Mouse (Mus musculus) erythroblast, adult 5-6 weeks (primary cell): Measurements from ENCODE around the gene Cacna1g. TPM values are rescaled to one million over a fixed set of nuclear protein-coding genes. Genes with fewer than 3 reads are reported as not detected.
"Not testable (repeated sequence)": the region's sequence is repeated elsewhere in the genome, so short reads cannot be mapped to it uniquely, and the experiment has no call there.

Experiments used
- ATAC-seq: replicated peaks from 2 replicates; pipeline ENCODE4 v1.8.0; 2016; ENCODE audit warnings: moderate number of reproducible peaks, mild to moderate bottlenecking, moderate TSS enrichment, inconsistent platforms; ENCODE audit not compliant: poor library complexity, low FRiP score, severe bottlenecking
- total RNA-seq, 2 experiments: library from RNA; stranded (forward) in 1 of 2; stranded (reverse) in 1 of 2; fragments of 150-400 nt in 1 of 2; fragments of 200-764, 138-1000 nt in 1 of 2; gene quantifications; 2 replicates each; pipeline versions ENCODE4 v1.2.3 to v1.2.4; 2015 to 2017; ENCODE audit warnings: low replicate concordance in 2 of 2

The Cacna1g gene
- total RNA-seq, 2 experiments from 2014 or later = 78.9 to 122 TPM

DNA sequence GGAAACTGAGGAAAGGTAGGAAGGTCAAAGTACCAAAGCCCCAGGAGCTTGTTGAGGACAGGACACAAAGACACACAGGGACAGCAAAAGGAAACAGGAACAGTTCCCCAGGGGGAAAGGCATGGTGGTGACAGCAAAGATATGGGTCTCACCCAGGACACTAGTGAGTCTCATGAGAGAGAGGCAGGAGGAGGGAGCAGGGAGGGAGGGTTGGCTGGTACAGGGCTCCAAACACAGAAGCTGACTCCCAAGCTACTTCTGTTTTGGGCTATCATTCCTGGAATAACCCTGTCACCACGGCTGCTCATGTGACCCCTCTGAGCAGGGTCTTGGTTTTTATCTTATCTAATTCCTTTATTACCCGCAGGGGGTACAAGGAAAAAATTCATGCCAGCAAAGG is 61.4 kb downstream of the Cacna1g start:
- no peak for ATAC-seq

DNA sequence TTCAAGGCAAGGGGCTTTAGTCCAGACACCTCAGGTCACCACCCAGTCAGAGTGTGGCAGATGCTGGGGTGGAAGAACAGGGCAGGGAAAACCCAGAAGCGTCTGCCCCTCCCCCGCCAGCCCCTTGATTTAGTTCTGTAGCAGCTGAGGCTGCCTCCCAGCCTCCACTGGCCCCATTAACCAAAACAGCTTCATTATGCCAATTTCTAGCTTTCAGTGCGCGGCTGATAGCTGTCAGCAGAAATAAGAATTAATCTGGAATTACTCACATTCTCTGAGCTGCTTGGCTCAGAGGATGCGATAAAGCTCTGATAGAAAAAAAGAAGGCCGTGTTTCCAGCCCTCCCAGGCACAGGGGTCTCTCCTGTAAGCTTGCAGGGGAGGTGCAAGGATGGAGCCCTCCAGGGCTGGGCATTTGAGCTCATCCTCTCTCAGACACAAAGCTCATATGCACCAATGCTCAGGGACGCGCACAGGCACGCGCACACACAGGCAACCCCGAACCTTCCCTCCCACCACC is 66.1 kb downstream of the Cacna1g start:
- ATAC-seq = no peak

DNA sequence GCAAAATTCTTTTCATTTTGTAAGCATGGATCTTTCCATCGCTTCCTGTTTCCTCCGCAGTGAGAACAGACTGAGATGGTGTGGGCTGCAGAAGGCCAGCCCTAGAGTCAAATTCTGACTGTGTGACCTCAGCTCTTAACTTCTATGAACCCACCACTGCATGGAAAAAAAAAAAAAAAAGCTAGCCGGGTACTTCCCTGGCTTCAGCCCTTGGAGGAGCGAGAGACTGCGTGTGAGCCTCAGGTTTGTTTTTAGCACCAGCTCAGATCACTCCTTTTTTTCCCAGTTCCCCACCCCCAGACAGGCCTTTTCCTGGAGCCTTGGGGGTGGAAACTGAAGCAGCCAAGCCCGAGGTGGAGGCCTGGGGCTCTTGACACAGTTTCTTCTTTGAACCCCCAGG is 68.7 kb downstream of the Cacna1g start:
- ATAC-seq = no peak

DNA sequence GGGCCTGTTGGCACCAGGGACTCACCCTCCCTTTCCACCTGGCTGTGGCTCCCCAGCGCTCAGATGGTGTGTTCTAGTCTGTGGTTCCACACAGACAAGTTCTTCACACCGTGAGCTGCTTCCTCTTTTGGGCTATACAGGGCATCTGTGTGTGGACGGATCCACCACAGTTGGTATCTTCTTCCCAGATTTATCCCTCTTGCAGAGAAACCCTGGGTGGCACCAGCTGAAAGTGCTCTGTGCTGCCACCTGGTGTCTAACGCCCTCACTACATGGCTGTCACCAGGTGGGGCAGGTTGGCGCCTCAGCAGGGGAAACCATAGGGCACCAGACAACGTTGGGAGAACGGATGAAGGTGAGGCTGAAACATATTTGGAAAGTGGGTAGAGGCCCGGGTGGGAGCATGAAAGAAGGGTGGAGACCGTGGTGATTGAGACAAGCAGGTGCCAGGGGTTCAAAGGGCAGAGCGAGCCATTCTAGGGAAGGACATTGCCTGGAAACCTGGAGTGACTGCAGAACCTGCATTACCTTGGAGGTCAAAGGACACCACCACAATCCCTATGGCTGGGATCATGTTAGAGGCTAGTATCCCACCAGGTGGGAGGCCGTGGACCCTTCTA is 69.2 kb downstream of the Cacna1g start:
- peak; percentile 92 for ATAC-seq

DNA sequence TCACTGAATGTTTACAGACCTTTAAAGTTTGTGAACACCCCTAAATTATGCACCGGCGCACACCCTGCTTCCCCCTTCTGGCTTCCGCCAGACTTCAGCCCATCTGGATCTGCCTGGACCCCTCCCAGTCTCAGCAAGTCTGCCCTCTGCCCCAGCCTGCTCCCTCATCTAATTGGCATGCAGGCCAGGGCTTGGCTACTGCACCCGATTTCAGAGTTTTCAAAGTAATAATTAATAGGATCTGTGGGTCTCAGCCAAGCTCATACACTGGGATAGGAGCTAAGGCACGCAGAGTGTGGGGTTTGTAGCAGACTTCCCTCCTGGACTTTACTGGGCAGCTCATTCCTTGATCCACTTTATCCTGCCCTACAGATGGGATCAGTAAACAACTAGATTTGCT is 69.8 kb downstream of the Cacna1g start:
- ATAC-seq = no peak

DNA sequence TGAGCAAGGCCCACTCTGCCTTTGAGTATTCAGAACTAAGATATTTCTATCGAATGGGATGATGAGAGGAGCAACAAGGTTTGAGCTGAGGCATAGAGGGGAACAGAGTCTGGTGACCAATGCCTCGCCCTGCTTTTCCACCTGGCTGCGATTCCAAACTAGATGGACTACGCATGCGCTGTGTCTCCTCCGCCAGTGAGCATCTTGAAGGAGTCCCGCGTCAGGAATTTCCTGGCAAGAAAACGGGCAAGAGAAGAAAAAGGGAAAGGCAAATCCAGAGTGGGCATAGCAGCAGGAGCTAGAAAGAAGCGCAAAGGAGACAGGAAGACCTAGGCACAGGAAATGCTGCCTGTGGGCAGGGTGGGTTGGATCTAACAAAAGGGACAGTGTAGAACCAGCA is 70.2 kb downstream of the Cacna1g start:
- no peak for ATAC-seq

DNA sequence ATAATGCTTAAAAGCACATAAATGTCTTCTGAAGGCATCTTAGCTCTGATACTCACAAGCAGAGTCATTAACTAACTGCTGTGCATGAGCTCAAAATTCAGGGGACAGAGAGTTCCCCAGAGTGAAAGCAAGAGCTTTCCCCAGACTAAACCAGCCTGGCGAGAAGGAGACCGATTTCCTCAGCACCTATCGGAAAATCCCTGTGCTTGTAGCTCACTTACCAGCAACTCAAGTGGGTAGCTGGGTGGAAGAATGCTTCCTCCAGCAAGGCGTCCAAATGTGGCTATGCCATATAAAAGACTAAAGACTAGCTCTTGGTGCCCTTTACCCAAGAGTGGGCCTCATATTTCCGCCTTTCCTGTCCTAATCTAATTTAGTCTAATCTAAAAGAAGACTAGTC is 71.3 kb downstream of the Cacna1g start:
- no peak for ATAC-seq

DNA sequence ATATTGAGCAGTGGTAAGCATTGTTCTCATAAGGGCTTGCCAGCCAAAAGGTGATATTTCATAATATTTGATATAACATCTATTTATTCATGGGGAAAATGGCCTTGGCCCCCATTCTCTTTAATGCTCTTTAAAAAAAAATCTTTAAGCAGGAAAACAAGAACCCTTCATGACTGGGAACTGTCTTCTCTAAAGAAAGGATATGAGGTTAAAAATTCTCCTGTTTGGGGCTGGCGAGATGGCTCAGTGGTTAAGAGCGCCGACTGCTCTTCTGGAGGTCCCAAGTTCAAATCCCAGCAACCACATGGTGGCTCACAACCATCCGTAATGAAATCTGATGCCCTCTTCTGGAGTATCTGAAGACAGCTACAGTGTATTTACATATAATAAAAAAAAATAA is 72.0 kb downstream of the Cacna1g start:
- not testable (repeated sequence) for ATAC-seq

DNA sequence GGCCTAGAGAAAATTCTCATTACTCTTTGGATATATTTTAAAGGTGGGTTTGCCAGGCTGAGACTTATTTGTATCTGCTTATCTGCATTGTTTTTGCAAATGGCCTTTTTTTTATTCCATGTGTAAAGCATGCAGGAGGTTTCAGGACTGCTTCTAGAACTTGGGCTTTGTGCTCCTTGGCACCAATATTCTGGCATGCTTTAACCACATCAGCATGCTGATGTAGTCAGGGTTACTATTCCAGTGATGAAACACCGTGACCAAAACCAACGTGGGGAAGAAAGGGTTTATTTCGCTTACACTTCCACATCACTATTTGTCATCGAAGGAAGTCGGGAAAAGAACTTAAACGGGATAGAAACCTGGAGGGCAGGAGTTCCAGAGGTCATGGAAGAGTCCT is 73.0 kb downstream of the Cacna1g start:
- ATAC-seq = no peak

DNA sequence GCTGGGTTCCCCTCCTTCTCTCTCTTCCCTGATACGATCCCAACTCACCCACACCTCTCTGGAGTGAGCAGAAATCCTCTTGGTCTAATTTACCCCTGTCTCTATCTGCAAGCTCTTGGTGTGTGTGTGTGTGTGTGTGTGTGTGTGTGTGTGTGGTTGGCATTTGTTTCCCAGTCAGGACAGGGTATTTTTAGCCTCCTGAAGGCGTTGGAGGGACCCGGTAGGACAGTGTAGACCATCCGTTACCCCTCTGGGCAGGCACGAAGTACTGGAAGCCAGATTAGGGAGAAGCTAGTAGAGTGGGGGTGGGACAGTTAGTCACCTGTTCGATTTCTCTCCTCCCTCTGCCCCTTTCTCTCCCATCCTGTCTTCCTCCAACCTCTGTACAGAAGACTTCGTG is 79.9 kb downstream of the Cacna1g start:
- ATAC-seq = no peak

DNA sequence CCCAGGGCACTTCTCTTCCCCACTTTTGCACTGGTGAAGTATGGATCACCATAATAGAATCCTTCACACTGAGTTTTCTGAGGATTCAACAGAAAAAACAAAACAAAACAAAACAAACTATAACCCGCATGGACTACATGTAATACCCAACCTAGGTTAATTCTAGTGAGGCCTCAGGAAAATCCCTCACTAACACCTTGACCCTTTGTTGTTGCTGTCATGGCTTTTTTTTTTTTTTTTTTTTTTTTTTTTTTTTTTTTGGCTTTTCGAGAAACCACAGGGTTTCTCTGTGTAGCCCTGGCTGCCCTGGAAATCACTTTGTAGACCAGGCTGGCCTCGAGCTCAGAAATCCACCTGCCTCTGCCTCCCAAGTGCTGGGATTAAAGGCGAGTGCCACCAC is 80.5 kb downstream of the Cacna1g start:
- not testable (repeated sequence) for ATAC-seq

DNA sequence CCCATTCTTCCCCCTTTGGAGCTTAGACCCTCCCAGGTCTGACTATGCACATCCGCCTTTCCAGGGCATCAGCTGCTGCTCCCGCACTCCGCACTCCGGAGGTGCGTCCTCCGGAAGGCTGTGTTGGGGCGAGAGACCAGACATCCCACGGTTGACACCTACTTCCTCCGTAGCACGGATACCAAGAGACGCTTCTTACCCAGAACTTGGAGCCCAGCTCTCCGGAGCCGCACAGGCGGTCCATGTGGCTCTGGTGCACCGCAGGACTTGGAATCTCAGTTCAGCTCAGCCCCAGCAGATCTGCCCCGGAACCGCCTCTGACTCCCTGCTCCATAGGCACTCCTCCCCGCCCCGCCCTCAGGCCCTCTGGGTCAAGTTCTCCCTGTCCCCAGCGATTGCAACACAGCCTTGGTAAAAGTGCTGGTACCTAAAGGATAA is 81.3 kb downstream of the Cacna1g start, which contains the start of gene Abcc3:
Gene Abcc3, minus strand, starts transcription at position 326 of the 438 bp plus-strand sequence.
- no peak for ATAC-seq

DNA sequence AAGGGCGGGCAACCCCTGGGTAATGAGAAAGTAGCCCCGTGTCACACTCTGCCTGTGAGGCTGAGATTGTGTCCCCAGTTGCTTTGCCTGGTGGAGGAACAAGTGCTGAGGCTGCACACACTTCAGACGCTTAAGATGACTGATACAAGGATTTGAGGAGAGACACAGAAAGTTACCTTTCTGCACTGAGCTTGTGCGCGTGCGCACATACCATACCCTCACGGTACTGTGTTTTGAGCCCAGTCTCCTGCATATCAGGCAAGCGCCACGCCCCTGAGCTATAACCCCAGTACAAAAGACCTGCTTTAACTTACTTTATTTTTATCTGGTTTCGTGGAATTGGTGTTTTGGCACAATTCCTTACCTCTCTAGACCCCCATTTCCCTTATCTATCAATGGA is 82.3 kb downstream of the Cacna1g start:
- ATAC-seq = no peak

DNA sequence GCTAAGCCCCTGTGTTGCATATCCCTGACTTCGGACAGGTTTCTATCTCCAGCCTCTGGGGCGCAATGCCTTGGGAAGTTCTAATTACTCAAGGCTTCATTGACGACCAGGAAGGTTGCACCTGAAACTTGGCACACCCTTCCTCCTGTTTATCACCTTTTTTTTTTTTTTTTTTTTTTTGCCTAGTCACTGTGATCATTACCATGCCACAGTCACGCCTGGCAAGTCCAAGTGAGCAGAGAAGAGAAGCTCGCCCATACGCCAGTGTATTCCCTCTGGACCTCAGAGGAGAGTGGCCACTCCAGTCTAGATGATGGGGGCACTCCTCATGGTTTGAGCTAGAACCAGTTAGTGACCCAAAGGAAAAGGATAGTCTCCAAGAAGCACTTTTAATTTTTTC is 83.2 kb downstream of the Cacna1g start:
- no peak for ATAC-seq

DNA sequence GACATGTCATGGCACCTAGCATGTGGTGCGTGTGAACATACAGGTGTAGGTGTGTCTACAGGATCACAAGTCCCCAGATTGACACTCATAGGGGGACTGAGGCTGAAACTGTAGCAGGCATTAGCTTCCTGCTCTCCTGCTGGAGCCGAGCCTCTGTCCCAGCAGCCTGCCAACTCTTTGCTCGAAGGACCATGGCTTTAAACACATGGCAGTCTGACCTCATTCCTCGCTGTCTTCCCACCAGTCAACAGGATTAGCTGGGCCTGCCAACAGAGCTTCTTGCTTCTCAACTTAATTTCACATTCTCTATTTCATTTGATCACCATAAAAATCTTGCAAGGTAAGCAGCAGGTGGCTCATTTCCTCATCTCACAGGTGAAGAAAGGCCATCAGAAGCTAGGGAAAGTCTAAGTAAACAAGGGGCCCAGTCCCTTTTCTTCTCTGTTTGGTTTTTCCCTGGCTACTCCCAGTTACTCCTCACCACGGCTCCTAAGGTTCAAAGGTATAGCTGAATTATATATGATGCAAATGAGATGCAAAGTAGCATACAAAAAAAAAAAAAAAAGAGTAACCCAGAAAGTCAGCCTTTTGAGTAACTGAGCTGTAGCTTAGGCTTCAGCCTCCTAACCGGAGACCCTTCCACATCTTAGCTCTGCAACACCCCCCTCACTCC is 84.1 kb downstream of the Cacna1g start:
- ATAC-seq = no peak

DNA sequence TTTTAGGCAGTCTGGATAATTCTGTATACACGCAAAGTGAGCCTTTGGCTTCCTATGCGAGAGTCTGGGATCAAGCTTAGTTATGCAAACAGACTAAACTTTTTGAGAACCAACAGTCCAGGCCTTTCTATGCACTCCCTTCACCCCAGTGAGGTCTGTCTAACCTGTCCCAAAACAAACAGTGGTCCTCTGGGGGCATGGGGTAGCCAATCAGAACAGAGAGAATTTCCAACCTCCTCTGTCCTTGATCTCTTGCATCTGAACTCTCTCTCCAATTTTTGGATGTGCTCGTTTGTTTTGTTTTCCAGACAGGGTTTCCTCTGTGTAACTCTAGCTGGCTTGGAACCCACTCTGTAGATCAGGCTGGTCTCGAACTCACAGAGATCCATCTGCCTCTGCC is 85.0 kb downstream of the Cacna1g start:
- no peak for ATAC-seq

DNA sequence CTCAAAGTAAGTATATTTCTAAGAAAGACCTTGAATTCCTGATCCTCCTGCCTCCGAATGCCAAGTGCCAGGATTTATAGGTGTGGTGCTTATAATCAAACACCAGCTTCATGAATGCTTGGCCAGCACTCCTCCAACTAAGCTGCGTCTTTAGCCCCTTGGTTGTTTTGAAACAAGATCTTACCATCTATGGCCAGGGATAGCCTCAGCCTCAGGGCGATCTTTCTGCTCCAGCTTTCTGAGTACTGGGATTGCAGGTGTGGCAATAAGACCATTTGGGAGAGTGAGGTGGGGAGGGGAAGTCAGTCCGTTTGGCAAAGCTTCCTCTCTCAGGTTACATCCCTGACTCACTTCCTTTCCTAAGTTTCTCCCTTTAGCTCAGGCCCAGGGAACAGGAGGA is 86.2 kb downstream of the Cacna1g start:
- no peak for ATAC-seq

DNA sequence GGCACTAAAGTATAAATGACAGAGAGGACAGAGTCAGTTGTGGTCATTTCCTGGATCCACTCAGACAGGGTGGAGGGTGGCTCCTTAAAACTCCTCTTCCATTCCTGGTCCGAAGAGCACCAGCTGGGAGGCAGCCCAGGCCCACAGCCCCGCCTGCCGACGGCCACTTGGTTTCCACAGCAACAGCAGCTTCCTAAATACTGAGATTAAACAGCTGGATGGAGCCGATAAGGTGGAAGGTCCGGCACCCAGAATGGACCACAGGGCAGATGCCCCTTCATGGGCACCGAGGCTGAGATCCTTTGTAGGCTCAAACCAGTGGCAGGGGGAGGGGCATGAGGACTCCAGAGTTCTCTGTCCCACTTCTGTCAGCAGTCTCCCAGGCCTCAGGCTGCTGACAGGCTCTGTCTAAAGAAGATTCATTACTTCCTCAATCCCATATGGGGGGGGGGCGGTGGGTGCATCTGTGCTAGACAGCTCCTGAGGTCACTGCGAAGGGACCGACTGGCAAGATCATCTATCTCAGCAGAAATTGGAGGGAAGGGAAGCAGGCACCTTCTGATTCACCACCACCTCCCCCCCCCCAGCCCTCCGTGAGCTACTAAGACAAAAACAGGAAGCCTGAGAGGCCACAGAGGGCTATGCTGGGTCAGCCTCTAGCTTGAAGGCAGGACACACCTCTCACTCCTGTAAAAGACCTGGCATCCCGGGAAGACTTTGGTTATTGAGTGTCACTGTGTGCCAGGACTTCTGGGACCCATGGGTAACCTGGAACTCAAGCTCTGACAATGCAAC is 87.8 kb downstream of the Cacna1g start:
- ATAC-seq = no peak

DNA sequence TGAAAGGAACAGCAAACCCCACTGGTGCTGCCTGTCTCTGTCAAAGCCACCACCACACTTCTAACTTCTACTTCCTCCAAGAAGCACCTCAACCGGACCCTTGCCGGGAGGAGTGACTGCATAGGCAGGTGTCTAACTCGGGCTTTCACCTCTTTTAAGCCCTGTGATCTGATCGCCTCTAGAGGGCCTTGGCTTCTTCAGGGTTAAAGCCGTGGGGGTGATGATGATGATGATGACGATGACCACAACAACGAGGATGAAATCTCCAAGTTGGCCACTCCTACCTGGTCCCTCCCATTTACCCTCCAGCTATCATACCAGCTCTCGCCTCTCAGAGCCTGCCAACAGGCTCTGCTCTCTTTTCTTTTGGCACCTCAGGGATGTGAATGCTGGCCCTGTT is 94.3 kb downstream of the Cacna1g start:
- no peak for ATAC-seq

DNA sequence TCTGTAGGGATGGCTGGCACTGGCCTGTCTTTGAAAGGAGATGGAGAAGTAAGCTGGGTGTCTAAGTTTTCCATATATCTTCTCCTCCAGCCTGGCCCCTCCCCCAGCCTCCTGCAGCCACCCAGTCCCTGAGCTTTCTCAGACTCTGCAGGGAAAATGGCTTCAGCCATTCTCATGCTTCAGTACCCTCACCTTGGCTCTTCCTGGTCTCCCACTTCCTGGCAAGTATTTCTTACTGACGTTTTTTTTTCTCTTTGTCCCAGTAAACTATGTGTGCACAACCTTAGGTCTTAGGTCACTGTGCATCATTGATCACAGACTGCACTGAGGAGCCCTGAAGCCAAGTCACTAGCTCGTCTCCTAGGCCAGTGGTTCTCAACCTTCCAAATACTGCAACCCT is 94.9 kb downstream of the Cacna1g start:
- ATAC-seq = no peak
